Mouse (Mus musculus) spleen, adult 2 months (tissue): ENCODE data around the gene Zfp664.

ENCODE experiments used
- CTCF ChIP-seq: fragments of 200-500 bp; IDR thresholded peaks from 2 replicates; pipeline ENCODE4 v1.5.1; 2011; ENCODE audit warnings: mild to moderate bottlenecking, inconsistent platforms; ENCODE audit not compliant: insufficient read depth, insufficient read length, insufficient replicate concordance; ENCODE audit errors: extremely low read depth
- POLR2A ChIP-seq: fragments of 200-500 bp; IDR thresholded peaks from 2 replicates; pipeline ENCODE4 v1.6.1; 2011; ENCODE audit warnings: low read depth, low read length, inconsistent platforms

DNA sequence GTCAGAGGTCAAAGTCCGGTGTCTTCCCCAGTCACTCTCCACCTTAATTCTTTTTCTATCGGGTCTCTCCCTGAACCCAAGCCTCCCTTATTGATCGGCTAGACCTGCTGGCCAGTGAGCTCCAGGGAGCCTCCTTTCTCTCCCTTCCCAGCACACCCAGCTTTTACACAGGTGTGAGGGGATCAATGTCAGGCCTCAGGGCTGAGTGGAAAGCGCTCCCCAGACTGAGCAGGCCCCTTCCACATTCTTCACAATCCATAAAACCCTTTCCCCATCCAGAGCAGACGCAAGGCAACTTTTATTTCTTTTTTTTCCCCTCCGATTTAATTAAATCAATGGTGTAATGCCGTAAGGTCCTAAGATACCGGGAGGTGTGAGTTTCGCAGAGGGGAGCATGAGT lies 68.1 kb downstream of the Zfp664 start:
- no peak for TF ChIP-seq CTCF
- no peak for TF ChIP-seq POLR2A
